Mouse (Mus musculus) intestine, embryonic 16.5 days (tissue): ENCODE data around the gene Pdzd2. TPM values are rescaled to one million over a fixed set of nuclear protein-coding genes. Genes with fewer than 3 reads are reported as not detected.
A peak's percentile ranks its signal among the peaks of the same experiment; 100 is the strongest.

Source experiments
- ATAC-seq: fragments of 200-750 bp; cut with Nextera tagmentation; 2 replicates; pipeline ENCODE4 v1.8.0; 2017; ENCODE audit warnings: moderate TSS enrichment, moderate library complexity
- H3K27ac ChIP-seq: fragments of 300-500 bp; sonication (generic); 2 replicates; pipeline ENCODE4 v1.5.1; 2014; ENCODE audit warnings: mild to moderate bottlenecking, low read length
- H3K27me3 ChIP-seq: fragments of 300-500 bp; sonication (generic); replicated peaks from 2 replicates; pipeline ENCODE4 v1.6.1; 2014; ENCODE audit warnings: low read length, control low read depth, mixed read lengths; ENCODE audit not compliant: control insufficient read depth, insufficient read depth
- H3K36me3 ChIP-seq: fragments of 300-500 bp; sonication (generic); 2 replicates; pipeline ENCODE4 v1.6.1; 2014; ENCODE audit warnings: low read length, control low read depth; ENCODE audit not compliant: control insufficient read depth, insufficient read depth
- H3K4me1 ChIP-seq: fragments of 300-500 bp; sonication (generic); 2 replicates; pipeline ENCODE4 v1.6.1; 2014; ENCODE audit warnings: low read length, control low read depth, mixed read lengths; ENCODE audit not compliant: control insufficient read depth, insufficient read depth
- H3K4me2 ChIP-seq: fragments of 300-500 bp; sonication (generic); 2 replicates; pipeline ENCODE4 v1.6.1; 2014; ENCODE audit warnings: low read depth, low read length, control low read depth
- H3K4me3 ChIP-seq: fragments of 300-500 bp; sonication (generic); 2 replicates; pipeline ENCODE4 v1.5.1; 2014; ENCODE audit warnings: mild to moderate bottlenecking, low read length
- H3K9ac ChIP-seq: fragments of 300-500 bp; sonication (generic); 2 replicates; pipeline ENCODE4 v1.6.1; 2014; ENCODE audit warnings: low read depth, low read length
- H3K9me3 ChIP-seq: fragments of 300-500 bp; sonication (generic); 2 replicates; pipeline ENCODE4 v1.6.1; 2016; ENCODE audit warnings: low read length, control low read depth; ENCODE audit not compliant: control insufficient read depth
- WGBS: fragments of 180-500 bp; shearing (Covaris S2); extraction: QIAGEN DNeasy Blood & Tissue Kit; methylation state at CpG from one replicate; pipeline ENCODE4 v1.1.7; 2014; 5-methylcytosine and 5-hydroxymethylcytosine counted together
- polyA plus RNA-seq: library from polyadenylated mRNA; unstranded; fragments of >200 nt; fragmentation: Nextera tagmentation; extraction: Ambion mirVana; gene quantifications from 2 replicates; pipeline ENCODE4 v1.2.1, GENCODE M21; 2015

Pdzd2 gene
- polyA plus RNA-seq, 1 experiment from 2014 or later = 9.1 TPM

- Histone ChIP-seq H3K4me3 (no peak overlapping the region), H3K4me2 (no peak overlapping the region)
Measured at GRCm38 (mm10) chr15:12488316-12488715, 251.4 kb downstream of the Pdzd2 start.

GRCm38 (mm10) chr15:12481261-12481660 is 258.5 kb downstream of the Pdzd2 start:
- Histone ChIP-seq H3K27me3 (no peaks in the 10 kb centered on the region), H3K4me3 (no peak overlapping the region), H3K27ac (no peak overlapping the region), H3K36me3 (no peaks in the 10 kb centered on the region), H3K9me3 (no peaks in the 10 kb centered on the region), H3K4me1 (peaks cover 8% of the 10 kb centered on the region; the same call in 1 of the 2 replicates), H3K4me2 (no peak overlapping the region), H3K9ac (no peak overlapping the region)
- ATAC-seq = no peak
- 69% methylated on average over 5 of the region's 5 CpGs for WGBS

More at GRCm38 (mm10) chr15:12488316-12488715, 251.4 kb downstream of the Pdzd2 start:
- Histone ChIP-seq H3K4me1 (peaks cover 12% of the 10 kb centered on the region; the same call in 1 of the 2 replicates), H3K27ac (no peak overlapping the region), H3K9ac (no peak overlapping the region), H3K36me3 (no peaks in the 10 kb centered on the region), H3K9me3 (no peaks in the 10 kb centered on the region), H3K27me3 (no peaks in the 10 kb centered on the region)
- WGBS = 94% methylated on average over 2 of the region's 2 CpGs
- ATAC-seq = no peak

GRCm38 (mm10) chr15:12480369-12480768 is 259.4 kb downstream of the Pdzd2 start:
- no peaks in the 10 kb centered on the region for H3K27me3 ChIP-seq
- no peak overlapping the region for H3K27ac ChIP-seq
- no peaks in the 10 kb centered on the region for H3K9me3 ChIP-seq
- no peaks in the 10 kb centered on the region for H3K36me3 ChIP-seq
- no peak overlapping the region for H3K4me3 ChIP-seq
- H3K4me1 ChIP-seq = peaks cover 8% of the 10 kb centered on the region; the same call in 1 of the 2 replicates
- ATAC-seq = peak; percentile 70
- WGBS = 51% methylated on average over 3 of the region's 3 CpGs
- no peak overlapping the region for H3K9ac ChIP-seq
- no peak overlapping the region for H3K4me2 ChIP-seq

- Histone ChIP-seq H3K4me1 (peaks cover 8% of the 10 kb centered on the region; the same call in 1 of the 2 replicates), H3K36me3 (no peaks in the 10 kb centered on the region), H3K9me3 (no peaks in the 10 kb centered on the region), H3K4me3 (no peak overlapping the region), H3K9ac (no peak overlapping the region), H3K27ac (no peak overlapping the region), H3K27me3 (no peaks in the 10 kb centered on the region), H3K4me2 (no peak overlapping the region)
- ATAC-seq = peak; percentile 37; the same call in 1 of the 2 replicates
- 66% methylated on average over 5 of the region's 5 CpGs for WGBS
Measured at GRCm38 (mm10) chr15:12479326-12479725, 260.4 kb downstream of the Pdzd2 start.

- Histone ChIP-seq H3K27ac (no peak overlapping the region), H3K4me2 (no peak overlapping the region), H3K4me1 (no peaks in the 10 kb centered on the region), H3K9me3 (no peaks in the 10 kb centered on the region), H3K36me3 (no peaks in the 10 kb centered on the region), H3K27me3 (no peaks in the 10 kb centered on the region), H3K4me3 (no peak overlapping the region), H3K9ac (no peak overlapping the region)
- no peak for ATAC-seq
- 81% methylated on average over 7 of the region's 7 CpGs for WGBS
Measured at GRCm38 (mm10) chr15:12473596-12473995, 266.1 kb downstream of the Pdzd2 start.

- H3K9me3 ChIP-seq = no peaks in the 10 kb centered on the region
- WGBS = 87% methylated on average over 4 of the region's 4 CpGs
- no peak for ATAC-seq
Measured at GRCm38 (mm10) chr15:12472646-12473045, 267.1 kb downstream of the Pdzd2 start.

GRCm38 (mm10) chr15:12470900-12471838 is 268.6 kb downstream of the Pdzd2 start:
- Histone ChIP-seq H3K4me2 (no peak overlapping the region), H3K27me3 (no peaks in the 10 kb centered on the region), H3K4me1 (no peaks in the 10 kb centered on the region), H3K27ac (no peak overlapping the region), H3K36me3 (no peaks in the 10 kb centered on the region), H3K4me3 (no peak overlapping the region), H3K9ac (no peak overlapping the region), H3K9me3 (no peaks in the 10 kb centered on the region)
- ATAC-seq = no peak
- 57% methylated on average over 15 of the region's 15 CpGs for WGBS

More at GRCm38 (mm10) chr15:12472646-12473045, 267.1 kb downstream of the Pdzd2 start:
- Histone ChIP-seq H3K9ac (no peak overlapping the region), H3K36me3 (no peaks in the 10 kb centered on the region), H3K4me1 (no peaks in the 10 kb centered on the region), H3K4me3 (no peak overlapping the region), H3K4me2 (no peak overlapping the region), H3K27ac (no peak overlapping the region), H3K27me3 (no peaks in the 10 kb centered on the region)

- Histone ChIP-seq H3K9ac (no peak overlapping the region), H3K4me2 (no peak overlapping the region), H3K27ac (no peak overlapping the region), H3K4me3 (no peak overlapping the region), H3K27me3 (no peaks in the 10 kb centered on the region), H3K9me3 (no peaks in the 10 kb centered on the region), H3K4me1 (no peaks in the 10 kb centered on the region), H3K36me3 (no peaks in the 10 kb centered on the region)
- no peak for ATAC-seq
- 67% methylated on average over 5 of the region's 5 CpGs for WGBS
Measured at GRCm38 (mm10) chr15:12468625-12469024, 271.1 kb downstream of the Pdzd2 start.

- Histone ChIP-seq H3K9me3 (no peaks in the 10 kb centered on the region), H3K4me2 (no peak overlapping the region), H3K4me3 (no peak overlapping the region), H3K27me3 (no peaks in the 10 kb centered on the region), H3K36me3 (no peaks in the 10 kb centered on the region), H3K4me1 (no peaks in the 10 kb centered on the region), H3K9ac (no peak overlapping the region), H3K27ac (no peak overlapping the region)
- ATAC-seq = no peak
- WGBS = 80% methylated on average over 8 of the region's 8 CpGs
Measured at GRCm38 (mm10) chr15:12465748-12466147, 274.0 kb downstream of the Pdzd2 start.
